Mouse (Mus musculus) erythroblast, embryonic 14.5 days (primary cell): ENCODE results near the gene Txnrd3.

ENCODE experiments used
- GATA1 ChIP-seq: IDR thresholded peaks from 2 replicates; pipeline ENCODE4 v1.6.1; 2012; ENCODE audit warnings: low read length, inconsistent platforms, mixed read lengths
- TAL1 ChIP-seq: IDR thresholded peaks from 3 replicates; pipeline ENCODE4 v1.6.1; 2012; ENCODE audit warnings: low read length, inconsistent platforms, mixed read lengths

DNA sequence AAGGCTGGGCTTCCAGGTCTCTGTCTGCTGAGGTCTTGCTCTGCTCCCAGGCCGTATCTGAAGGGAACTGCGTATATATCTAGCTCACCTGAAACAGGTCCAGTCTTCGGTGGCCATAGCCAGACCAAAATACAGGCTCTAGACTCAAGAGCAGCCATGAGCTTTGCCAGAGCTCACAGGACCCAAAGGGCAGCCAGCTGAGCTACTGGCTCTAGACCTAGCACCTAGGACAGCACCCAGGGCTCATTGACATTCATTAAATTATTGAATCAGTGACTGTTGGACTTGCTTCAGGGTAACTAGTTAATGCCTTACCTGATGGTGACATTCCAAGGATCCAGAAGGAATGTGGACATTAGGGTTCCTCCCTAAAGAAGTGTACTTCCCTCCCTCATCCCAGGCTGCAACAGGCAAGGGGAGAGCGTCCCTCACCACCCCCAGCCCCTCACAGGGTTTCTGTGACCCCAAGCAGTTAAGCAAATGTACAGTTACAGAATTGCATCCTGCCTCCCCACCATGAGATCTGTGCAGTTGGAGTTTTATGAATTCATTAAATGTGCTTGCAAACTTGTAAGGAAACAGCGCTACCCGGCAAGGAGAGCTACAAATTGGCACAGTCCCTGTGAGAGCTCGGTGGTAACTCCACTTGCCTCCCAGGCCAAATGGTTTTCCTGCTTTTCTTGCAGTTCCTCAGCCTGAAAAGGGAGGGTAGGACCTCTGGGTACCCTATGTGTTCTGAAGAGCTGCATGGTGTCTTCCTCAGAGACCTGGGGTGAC is 29.0 kb upstream of the Txnrd3 start:
- TF ChIP-seq GATA1 (no peak), TAL1 (no peak)
